Mouse (Mus musculus) thymus, adult 2 months (tissue): ENCODE data around the gene Tsku.

Source experiments
- CTCF ChIP-seq: fragments of 200-500 bp; IDR thresholded peaks from 2 replicates; pipeline ENCODE4 v1.5.1; 2012; ENCODE audit warnings: mild to moderate bottlenecking, control low read depth, low read length, moderate library complexity, borderline replicate concordance; ENCODE audit not compliant: control insufficient read depth, poor library complexity, insufficient read depth; ENCODE audit errors: extremely low read depth
- POLR2A ChIP-seq: fragments of 200-500 bp; IDR thresholded peaks from 2 replicates; pipeline ENCODE4 v1.6.1; 2012; ENCODE audit warnings: mild to moderate bottlenecking, low read length, control low read depth, moderate library complexity; ENCODE audit not compliant: control insufficient read depth, poor library complexity, insufficient read depth; ENCODE audit errors: extremely low read depth

DNA sequence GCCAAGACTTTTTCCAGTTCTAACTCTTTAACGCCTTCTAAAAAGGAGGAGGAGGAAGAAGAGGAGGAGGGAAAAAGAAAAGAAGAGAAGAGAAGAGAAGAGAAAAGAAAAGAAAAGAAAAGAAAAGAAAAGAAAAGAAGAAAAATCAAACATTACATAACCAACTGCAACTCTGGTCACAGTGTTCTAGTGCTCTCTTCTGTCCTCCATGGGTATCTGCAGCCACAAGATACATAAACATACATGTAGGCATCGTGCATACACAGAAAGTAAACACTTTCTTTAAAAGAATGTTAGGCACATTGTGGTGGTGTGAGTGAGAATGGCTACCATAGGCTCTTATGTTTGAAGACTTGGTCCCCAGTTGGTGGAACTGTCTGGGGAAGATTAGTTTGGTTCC lies 46.0 kb downstream of the Tsku start:
- no peak for TF ChIP-seq CTCF
- no peak for TF ChIP-seq POLR2A
